Mouse (Mus musculus) neural tube, embryonic 12.5 days (tissue): ENCODE data around the gene Hnrnpab. TPM values are rescaled to one million over a fixed set of nuclear protein-coding genes. Genes with fewer than 3 reads are reported as not detected.
A peak's percentile ranks its signal among the peaks of the same experiment; 100 is the strongest.

ENCODE experiments used
- ATAC-seq: fragments of 200-750 bp; cut with Nextera tagmentation; 2 replicates; pipeline ENCODE4 v1.8.0; 2017; ENCODE audit warnings: low read depth, mild to moderate bottlenecking, moderate TSS enrichment, moderate library complexity; ENCODE audit not compliant: low FRiP score
- H3K27ac ChIP-seq: fragments of 300-500 bp; sonication (generic); 2 replicates; pipeline ENCODE4 v1.5.1; 2016
- H3K27me3 ChIP-seq: fragments of 300-500 bp; sonication (generic); replicated peaks from 2 replicates; pipeline ENCODE4 v1.6.1; 2016; ENCODE audit warnings: mild to moderate bottlenecking
- H3K36me3 ChIP-seq: fragments of 300-500 bp; sonication (generic); 2 replicates; pipeline ENCODE4 v1.6.1; 2016; ENCODE audit warnings: mild to moderate bottlenecking
- H3K4me1 ChIP-seq: fragments of 300-500 bp; sonication (generic); 2 replicates; pipeline ENCODE4 v1.6.1; 2016
- H3K4me2 ChIP-seq: fragments of 300-500 bp; sonication (generic); replicated peaks from 2 replicates; pipeline ENCODE4 v1.6.1; 2016; ENCODE audit warnings: mild to moderate bottlenecking
- H3K4me3 ChIP-seq: fragments of 300-500 bp; sonication (generic); 2 replicates; pipeline ENCODE4 v1.5.1; 2016
- H3K9ac ChIP-seq: fragments of 300-500 bp; sonication (generic); 2 replicates; pipeline ENCODE4 v1.6.1; 2016; ENCODE audit warnings: mild to moderate bottlenecking
- H3K9me3 ChIP-seq: fragments of 300-500 bp; sonication (generic); 2 replicates; pipeline ENCODE4 v1.6.1; 2016; ENCODE audit warnings: mild to moderate bottlenecking
- WGBS: fragments of 180-500 bp; shearing (Covaris S2); methylation state at CpG from one replicate; pipeline ENCODE4 v1.1.7; 2016; 5-methylcytosine and 5-hydroxymethylcytosine counted together
- polyA plus RNA-seq: library from polyadenylated mRNA; unstranded; fragments of >200 nt; fragmentation: Nextera tagmentation; extraction: Ambion mirVana; gene quantifications from 2 replicates; pipeline ENCODE4 v1.2.1, GENCODE M21; 2016

Hnrnpab gene
- polyA plus RNA-seq, 1 experiment from 2014 or later = 808 TPM

DNA sequence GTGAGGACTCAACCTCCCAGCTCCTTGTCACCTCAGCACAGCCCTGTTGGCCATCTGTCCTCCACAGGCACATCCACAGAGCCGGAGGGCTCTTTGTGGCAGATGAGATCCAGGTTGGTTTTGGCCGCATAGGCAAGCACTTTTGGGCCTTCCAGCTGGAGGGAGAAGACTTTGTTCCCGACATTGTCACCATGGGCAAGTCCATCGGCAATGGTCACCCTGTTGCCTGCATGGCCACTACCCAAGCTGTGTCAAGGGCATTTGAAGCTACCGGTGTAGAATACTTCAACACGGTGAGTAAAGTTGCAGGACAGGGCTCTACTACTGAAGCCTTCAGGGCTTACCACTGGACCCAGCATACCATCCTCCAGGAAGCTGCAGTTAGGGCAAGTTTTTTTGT is 12.8 kb downstream of the Hnrnpab start:
- H3K27me3 ChIP-seq = no peaks in the 10 kb centered on the region
- H3K9me3 ChIP-seq = no peaks in the 10 kb centered on the region
- ATAC-seq = no peak
- H3K36me3 ChIP-seq = peaks cover 99% of the 10 kb centered on the region
- H3K4me3 ChIP-seq = no peak overlapping the region
- no peak overlapping the region for H3K9ac ChIP-seq
- H3K27ac ChIP-seq = no peak overlapping the region
- no peaks in the 10 kb centered on the region for H3K4me1 ChIP-seq
- WGBS = 93% methylated on average over 6 of the region's 6 CpGs
- no peak overlapping the region for H3K4me2 ChIP-seq

DNA sequence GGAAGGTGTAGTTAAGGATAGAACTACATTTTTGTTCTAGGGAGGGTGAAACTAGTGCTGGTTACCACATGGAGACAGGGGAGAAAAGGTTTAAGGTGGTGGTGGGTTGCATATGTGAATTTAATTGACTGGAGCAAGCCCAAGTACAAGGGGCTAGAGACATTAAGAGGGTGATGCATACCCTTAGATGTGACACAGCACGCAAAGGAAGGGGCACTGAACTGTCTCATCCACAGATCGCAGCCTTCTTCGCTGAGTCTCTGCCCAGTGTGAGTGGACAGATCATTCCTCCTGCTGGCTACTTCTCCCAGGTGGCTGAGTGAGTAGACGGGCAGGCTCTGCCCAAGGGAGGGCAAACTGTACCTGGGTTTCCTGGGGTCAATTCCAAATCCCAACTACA is 13.3 kb downstream of the Hnrnpab start:
- H3K4me1 ChIP-seq = no peaks in the 10 kb centered on the region
- 92% methylated on average over 4 of the region's 4 CpGs for WGBS

DNA sequence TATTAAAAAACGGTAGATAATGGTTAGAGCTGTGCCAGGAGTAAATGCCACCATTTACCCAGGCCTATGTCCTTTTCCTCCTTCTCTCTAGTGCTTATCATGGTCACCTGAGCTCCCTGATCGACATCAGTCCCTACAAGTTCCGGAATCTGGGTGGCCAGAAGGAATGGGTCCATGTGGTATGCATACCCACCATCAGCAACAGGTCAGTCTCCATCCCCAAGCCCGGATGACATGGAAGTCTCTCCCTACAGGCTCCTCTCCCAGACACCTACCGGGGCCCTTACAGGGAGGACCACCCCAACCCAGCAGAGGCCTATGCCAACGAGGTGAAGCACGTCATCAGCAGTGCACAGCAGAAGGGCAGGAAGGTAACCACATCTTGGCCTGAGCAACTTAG is 14.7 kb downstream of the Hnrnpab start:
- no peak for ATAC-seq
- H3K36me3 ChIP-seq = peaks cover 94% of the 10 kb centered on the region
- no peaks in the 10 kb centered on the region for H3K27me3 ChIP-seq
- H3K9me3 ChIP-seq = no peaks in the 10 kb centered on the region
- no peak overlapping the region for H3K4me3 ChIP-seq
- no peak overlapping the region for H3K4me2 ChIP-seq
- H3K27ac ChIP-seq = no peak overlapping the region
- 94% methylated on average over 7 of the region's 7 CpGs for WGBS
- no peaks in the 10 kb centered on the region for H3K4me1 ChIP-seq
- H3K9ac ChIP-seq = no peak overlapping the region

More for the DNA sequence above, 13.3 kb downstream of the Hnrnpab start:
- Histone ChIP-seq H3K27me3 (no peaks in the 10 kb centered on the region), H3K27ac (no peak overlapping the region), H3K9ac (no peak overlapping the region), H3K4me3 (no peak overlapping the region), H3K36me3 (peaks cover 98% of the 10 kb centered on the region), H3K9me3 (no peaks in the 10 kb centered on the region), H3K4me2 (no peak overlapping the region)
- no peak for ATAC-seq

DNA sequence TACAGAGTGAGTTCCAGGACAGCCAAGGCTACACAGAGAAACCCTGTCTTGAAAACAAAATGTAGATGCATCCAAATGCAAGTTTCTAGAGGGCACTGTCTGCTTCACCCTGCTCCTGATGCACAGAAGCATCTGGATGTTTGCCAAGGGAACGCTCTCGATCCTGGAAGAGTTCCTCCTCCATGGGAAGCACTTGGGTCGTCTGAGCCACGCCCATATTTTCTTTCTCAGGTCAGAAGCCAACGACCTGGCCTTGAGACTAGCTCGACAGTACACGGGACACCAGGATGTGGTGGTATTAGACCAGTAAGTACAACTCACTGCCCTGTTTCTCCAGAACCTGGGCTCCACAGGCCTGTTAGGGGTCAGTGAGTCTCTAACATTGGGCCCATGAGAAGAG is 15.5 kb downstream of the Hnrnpab start:
- H3K27me3 ChIP-seq = no peaks in the 10 kb centered on the region
- WGBS = 86% methylated on average over 7 of the region's 7 CpGs
- H3K9me3 ChIP-seq = no peaks in the 10 kb centered on the region
- H3K4me2 ChIP-seq = no peak overlapping the region
- no peak overlapping the region for H3K9ac ChIP-seq
- H3K4me1 ChIP-seq = no peaks in the 10 kb centered on the region
- ATAC-seq = no peak
- H3K27ac ChIP-seq = no peak overlapping the region
- no peak overlapping the region for H3K4me3 ChIP-seq
- H3K36me3 ChIP-seq = peaks cover 94% of the 10 kb centered on the region

DNA sequence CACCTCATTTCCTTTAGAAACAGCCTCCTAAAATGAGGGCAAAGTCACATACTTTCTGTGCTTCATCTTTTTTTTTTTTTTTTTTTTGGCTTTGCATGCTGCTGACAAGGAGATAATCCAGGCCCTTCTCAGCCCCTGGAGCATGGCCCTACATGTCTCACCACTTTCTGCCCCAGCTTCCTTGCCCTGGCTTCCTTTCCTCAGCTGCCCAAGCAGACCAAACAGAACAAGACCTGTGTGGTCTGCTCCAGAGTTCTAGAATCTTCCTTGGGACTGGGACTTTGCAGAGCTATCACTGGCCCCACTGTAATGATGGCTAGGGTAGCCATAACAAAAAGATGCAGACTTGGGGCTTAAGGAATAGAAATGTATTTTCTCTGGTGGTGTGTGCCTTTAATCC is 16.6 kb downstream of the Hnrnpab start:
- ATAC-seq = no peak
- peaks cover 84% of the 10 kb centered on the region for H3K36me3 ChIP-seq
- no peak overlapping the region for H3K27ac ChIP-seq
- no peak overlapping the region for H3K9ac ChIP-seq
- H3K4me2 ChIP-seq = no peak overlapping the region
- H3K9me3 ChIP-seq = no peaks in the 10 kb centered on the region
- H3K27me3 ChIP-seq = no peaks in the 10 kb centered on the region
- peaks cover 10% of the 10 kb centered on the region for H3K4me1 ChIP-seq
- H3K4me3 ChIP-seq = no peak overlapping the region

DNA sequence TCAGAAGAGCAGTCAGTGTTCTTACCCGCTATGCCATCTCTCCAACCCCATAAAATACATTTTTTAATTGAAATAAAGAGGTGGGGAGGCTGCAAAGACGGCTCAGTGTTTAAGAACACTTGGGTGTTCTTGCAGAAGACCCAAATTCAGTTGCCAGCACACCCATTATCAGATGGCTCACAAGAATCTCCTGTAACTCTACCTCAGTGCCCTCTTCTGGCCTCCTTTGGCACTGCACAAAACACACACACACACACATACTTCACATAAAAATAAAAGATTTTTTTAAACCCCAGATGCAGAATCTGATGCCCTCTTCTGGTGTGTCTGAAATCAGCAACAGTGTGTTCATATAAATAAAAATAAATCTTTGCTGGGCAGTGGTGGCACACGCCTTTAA is 17.8 kb downstream of the Hnrnpab start:
- Histone ChIP-seq H3K4me2 (no peak overlapping the region), H3K4me3 (no peak overlapping the region), H3K9me3 (no peaks in the 10 kb centered on the region), H3K9ac (no peak overlapping the region), H3K27ac (no peak overlapping the region), H3K36me3 (peaks cover 72% of the 10 kb centered on the region), H3K4me1 (peaks cover 16% of the 10 kb centered on the region), H3K27me3 (no peaks in the 10 kb centered on the region)
- no peak for ATAC-seq
- 97% methylated on average over 3 of the region's 3 CpGs for WGBS

DNA sequence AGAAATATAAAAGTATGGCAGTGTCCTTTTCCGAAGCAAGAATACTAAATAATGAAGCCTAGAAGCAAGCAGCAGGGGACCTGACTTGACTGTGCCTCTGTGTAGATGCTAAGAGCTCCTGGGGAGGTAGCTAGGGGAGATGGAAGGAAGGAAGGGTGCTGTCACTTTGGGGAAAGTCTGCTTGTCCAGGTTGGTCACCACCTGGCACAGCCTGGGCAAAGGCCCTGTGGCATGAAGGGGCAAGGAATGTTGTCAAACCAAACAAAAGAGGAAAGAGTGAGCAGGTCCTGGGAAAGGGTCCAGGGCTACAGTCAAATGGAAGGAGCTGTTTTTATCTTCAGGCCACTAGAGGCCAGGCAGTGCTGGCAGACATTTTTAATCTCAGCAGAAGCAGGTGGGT is 19.6 kb downstream of the Hnrnpab start:
- Histone ChIP-seq H3K9ac (no peak overlapping the region), H3K4me1 (peaks cover 26% of the 10 kb centered on the region), H3K4me3 (no peak overlapping the region), H3K27me3 (no peaks in the 10 kb centered on the region), H3K36me3 (peaks cover 54% of the 10 kb centered on the region), H3K27ac (no peak overlapping the region), H3K4me2 (no peak overlapping the region), H3K9me3 (no peaks in the 10 kb centered on the region)
- WGBS = 100% methylated on average over 1 of the region's 1 CpGs
- no peak for ATAC-seq

DNA sequence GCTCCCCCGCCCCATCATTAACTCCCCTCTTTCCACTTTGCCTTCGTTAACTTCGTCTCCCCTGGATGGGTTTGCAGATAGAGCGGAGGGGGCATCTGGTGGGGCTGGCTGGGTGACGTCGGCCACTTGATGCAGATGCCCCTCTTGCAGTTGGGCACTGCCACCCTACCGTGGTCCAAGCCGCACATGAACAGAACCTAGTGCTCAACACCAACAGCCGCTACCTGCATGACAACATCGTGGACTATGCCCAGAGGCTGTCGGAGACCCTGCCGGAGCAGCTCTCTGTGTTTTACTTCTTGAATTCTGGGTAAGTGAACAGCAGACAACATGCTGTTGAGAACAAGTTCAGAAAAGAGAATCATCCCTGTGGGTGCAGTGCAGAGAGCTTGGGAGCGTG is 20.2 kb downstream of the Hnrnpab start:
- Histone ChIP-seq H3K9ac (no peak overlapping the region), H3K27me3 (no peaks in the 10 kb centered on the region), H3K9me3 (no peaks in the 10 kb centered on the region), H3K27ac (no peak overlapping the region; the same call in 1 of the 2 replicates), H3K4me3 (no peak overlapping the region), H3K36me3 (peaks cover 48% of the 10 kb centered on the region), H3K4me1 (peaks cover 26% of the 10 kb centered on the region), H3K4me2 (no peak overlapping the region)
- WGBS = 95% methylated on average over 13 of the region's 13 CpGs
- ATAC-seq = no peak

DNA sequence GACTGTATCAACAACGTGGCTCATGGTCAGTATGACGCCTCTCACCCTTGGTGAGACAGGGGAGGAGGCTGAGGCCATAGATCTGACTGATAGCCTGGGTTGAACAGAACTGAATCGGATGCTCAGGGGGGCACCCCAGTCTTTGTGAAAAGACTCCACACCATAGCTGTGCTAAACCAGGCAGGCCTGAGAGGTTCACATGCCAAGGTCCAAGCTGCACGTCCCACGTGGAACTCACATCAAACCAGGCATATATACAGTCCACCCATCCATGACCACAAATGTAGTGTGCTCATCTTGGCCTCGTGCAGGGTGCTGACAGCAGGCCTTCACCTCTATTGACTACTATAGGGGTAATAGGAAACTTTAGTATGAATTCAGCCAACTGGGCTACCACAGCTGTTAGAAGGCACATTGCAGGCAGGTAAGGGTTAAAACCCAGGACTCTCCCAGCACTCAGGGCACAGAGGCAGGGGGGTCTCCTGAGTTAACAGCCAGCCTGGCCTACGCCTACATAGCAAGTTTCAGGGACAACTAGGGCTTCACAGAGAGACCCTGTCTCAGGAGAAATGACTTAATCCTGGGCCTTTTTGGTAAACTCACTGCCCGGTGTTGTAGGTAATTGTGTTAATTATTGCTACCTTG is 20.9 kb downstream of the Hnrnpab start:
- peak overlapping the region; percentile 83 for H3K9ac ChIP-seq
- peak; percentile 25; the same call in 1 of the 2 replicates for ATAC-seq
- peak overlapping the region; percentile 84 for H3K4me2 ChIP-seq
- peak overlapping the region; percentile 65 for H3K4me3 ChIP-seq
- peaks cover 26% of the 10 kb centered on the region for H3K4me1 ChIP-seq
- peak overlapping the region; percentile 70; the same call in 1 of the 2 replicates for H3K27ac ChIP-seq
- 67% methylated on average over 8 of the region's 8 CpGs for WGBS
- peaks cover 41% of the 10 kb centered on the region for H3K36me3 ChIP-seq
- H3K9me3 ChIP-seq = no peaks in the 10 kb centered on the region
- no peaks in the 10 kb centered on the region for H3K27me3 ChIP-seq

DNA sequence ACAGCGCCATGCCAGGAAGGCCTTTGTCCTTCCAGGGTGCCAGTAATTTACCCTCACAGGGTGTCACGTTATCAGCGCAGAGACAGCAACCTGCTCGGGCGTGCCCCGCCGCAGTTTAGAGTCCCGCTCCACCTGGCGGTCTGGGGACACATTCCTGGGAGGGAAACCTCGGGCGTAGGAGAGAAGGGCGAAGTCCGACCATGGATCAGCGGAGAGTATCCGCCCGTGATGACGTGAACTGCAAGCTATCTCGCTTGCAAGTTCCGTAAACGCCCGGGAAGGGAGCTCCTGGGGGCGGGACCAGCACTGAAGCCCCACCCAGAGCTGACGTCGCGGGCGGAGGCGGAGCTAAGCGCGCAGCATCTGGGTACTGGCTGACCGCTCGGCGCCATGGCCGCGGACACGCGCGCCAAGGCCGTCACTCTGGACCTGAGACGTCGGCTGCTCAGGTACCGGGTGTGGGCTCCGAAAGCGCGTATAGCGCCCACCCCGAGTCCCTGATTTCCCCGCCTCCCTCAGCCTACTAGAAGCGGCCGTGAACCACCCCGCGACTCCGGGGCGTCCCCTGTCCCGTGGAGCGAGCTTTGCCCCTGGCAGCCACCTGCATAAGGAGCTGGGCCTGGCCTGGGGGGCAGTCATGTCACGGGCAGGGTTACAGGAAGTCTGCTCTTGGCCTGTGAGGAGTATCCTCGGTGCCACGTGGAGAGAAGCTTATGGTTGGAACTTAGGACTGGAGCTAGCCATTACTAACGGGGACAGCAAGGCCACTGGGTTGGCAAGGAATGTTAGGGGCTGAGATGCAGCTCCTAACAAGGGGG is 22.0 kb downstream of the Hnrnpab start, which contains the start of gene Phykpl:
Gene Phykpl, plus strand, starts transcription at position 327 of the 818 bp plus-strand sequence.
- WGBS = under 1% methylated on average over 59 of the region's 59 CpGs
- peak within 1 kb of the TSS; percentile 83 for H3K9ac ChIP-seq
- H3K27ac ChIP-seq = peak within 1 kb of the TSS; percentile 75
- H3K9me3 ChIP-seq = no peaks in the 10 kb centered on the region
- ATAC-seq = peak; percentile 90
- peak within 1 kb of the TSS; percentile 84 for H3K4me2 ChIP-seq
- H3K27me3 ChIP-seq = no peaks in the 10 kb centered on the region
- H3K4me3 ChIP-seq = peak within 1 kb of the TSS; percentile 65
- peaks cover 31% of the 10 kb centered on the region for H3K36me3 ChIP-seq
- H3K4me1 ChIP-seq = peaks cover 26% of the 10 kb centered on the region

DNA sequence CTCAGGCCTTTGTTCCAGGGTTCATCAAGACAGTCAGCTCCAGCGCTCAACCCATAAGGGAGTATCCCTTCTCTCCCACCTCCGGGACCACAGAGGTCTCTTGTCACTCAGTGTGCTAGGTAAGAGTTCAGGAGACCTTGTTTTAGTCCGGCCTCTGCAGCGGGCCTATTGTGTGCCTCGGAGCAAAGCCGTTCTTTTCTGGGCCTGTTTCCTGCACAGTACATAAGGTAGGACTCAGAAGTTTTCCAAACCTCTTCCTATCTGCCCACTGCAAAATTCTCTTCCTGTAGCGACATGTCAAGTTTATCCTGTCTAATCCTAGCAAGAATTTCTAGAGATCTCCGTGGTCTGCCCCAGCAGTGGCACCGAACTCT is 22.6 kb downstream of the Hnrnpab start:
- H3K27me3 ChIP-seq = no peaks in the 10 kb centered on the region
- ATAC-seq = peak; percentile 13
- peak overlapping the region; percentile 65 for H3K4me3 ChIP-seq
- peak overlapping the region; percentile 83 for H3K9ac ChIP-seq
- H3K36me3 ChIP-seq = peaks cover 25% of the 10 kb centered on the region
- H3K4me2 ChIP-seq = peak overlapping the region; percentile 84
- peak overlapping the region; percentile 75 for H3K27ac ChIP-seq
- H3K4me1 ChIP-seq = peaks cover 26% of the 10 kb centered on the region
- H3K9me3 ChIP-seq = no peaks in the 10 kb centered on the region
- 22% methylated on average over 9 of the region's 9 CpGs for WGBS

DNA sequence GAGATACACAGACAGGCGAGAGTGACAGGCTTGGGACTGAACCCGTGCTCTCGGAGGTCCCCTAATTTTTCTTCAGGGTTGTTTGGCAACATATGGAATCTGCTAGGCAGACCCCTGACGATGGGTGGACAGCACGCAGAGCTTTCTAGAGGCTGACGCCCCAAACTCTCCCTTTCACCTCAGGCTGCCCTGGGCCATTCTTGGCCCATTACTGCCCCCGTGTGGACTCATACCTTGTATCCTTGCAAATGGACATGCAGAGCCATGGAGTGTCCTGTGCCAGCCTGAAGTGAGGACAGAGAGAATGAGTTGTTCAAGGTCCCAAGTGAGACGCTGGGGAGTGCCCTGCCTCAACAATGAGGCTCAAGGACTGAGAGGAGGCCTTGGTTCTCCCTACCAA is 23.9 kb downstream of the Hnrnpab start:
- Histone ChIP-seq H3K4me2 (no peak overlapping the region), H3K9me3 (no peaks in the 10 kb centered on the region), H3K36me3 (peaks cover 14% of the 10 kb centered on the region), H3K27me3 (no peaks in the 10 kb centered on the region), H3K9ac (no peak overlapping the region), H3K4me1 (peaks cover 26% of the 10 kb centered on the region), H3K27ac (no peak overlapping the region), H3K4me3 (no peak overlapping the region)
- WGBS = 24% methylated on average over 8 of the region's 8 CpGs
- no peak for ATAC-seq
